Mouse (Mus musculus) CH12.LX (cell line): Measurements from ENCODE around the gene Zg16.

ENCODE experiments used
- CTCF ChIP-seq, 2 experiments: IDR thresholded peaks in 1 of 2; conservative IDR thresholded peaks in 1 of 2; 2 replicates each; pipeline ENCODE4 v1.5.1; 2011 to 2012; ENCODE audit warnings: low read depth in 2 of 2, low read length in 2 of 2, improper control_type of control experiment in 1 of 2, inconsistent platforms in 1 of 2, mild to moderate bottlenecking in 1 of 2, moderate library complexity in 1 of 2
- POLR2A ChIP-seq: IDR thresholded peaks from 2 replicates; pipeline ENCODE4 v1.6.1; 2011; ENCODE audit warnings: low read depth, mild to moderate bottlenecking, improper control_type of control experiment, low read length
- TCF12 ChIP-seq: IDR thresholded peaks from 2 replicates; pipeline ENCODE4 v1.6.1; 2014; ENCODE audit warnings: low read depth, mild to moderate bottlenecking, inconsistent platforms, low read length, improper control_type of control experiment

- TF ChIP-seq POLR2A (peak; percentile 60), TCF12 (peak; percentile 60; the same call in 1 of the 2 replicates), CTCF (conservative IDR thresholded peaks at IDR 0.05 in 1 of 2, IDR thresholded peaks at IDR 0.05 in 1 of 2; ENCODE audit: low read depth in 2 of 2, low read length in 2 of 2) (no peak)
These were observed 78.7 kb downstream of the Zg16 start for GRCm38 (mm10) chr7:127008239-127009019.
